Mouse (Mus musculus): Measurements from ENCODE around the gene Sbf2. TPM values are rescaled to one million over a fixed set of nuclear protein-coding genes. Genes with fewer than 3 reads are reported as not detected.
"Not testable (repeated sequence)": the region's sequence is repeated elsewhere in the genome, so short reads cannot be mapped to it uniquely, and the experiment has no call there.

Gene Sbf2
- total RNA-seq, 4 experiments from 2014 or later = 39.5 to 68.9 (median 55.1) TPM

DNA sequence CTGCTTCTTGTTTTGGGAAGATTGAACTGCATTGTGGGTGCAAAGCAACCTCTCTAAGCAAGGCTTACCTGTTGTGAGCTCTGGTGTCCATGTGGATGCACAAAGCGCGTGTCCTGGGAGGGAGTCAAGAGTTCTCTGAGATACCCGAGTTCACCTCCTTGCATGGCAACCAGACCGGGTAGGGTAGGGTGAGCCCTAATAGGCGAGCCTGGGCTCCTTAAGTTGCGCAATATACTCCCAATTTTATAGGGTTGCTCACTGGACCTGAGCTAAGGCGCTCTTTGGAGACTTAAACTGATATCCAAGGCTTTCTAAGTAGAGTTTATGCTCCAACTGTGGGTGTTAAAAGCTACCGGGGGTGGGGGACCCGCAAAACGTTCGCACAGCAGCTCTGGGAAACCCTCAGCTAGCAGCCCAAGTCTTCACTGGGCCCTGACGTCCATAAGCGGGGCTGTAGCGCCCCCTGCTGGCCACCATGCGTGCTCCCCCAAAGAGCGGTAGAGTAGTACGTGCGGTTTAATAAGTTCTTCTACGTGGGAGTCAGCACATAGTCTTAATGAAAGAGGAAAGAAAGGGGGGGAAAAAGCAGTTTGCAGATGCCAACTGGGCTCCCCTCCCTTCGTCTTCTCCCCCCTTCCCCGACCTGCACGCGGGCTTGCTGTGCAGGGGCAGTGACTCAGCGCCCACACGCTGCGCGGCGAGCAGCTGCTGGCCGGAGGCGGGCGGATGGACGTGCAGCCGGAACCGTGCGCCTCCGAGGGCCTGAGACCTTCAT, 15.4 kb upstream of the Sbf2 start:
- peak; percentile 72 for DNase-seq

- no peak for DNase-seq
Observed at GRCm38 (mm10) chr7:110628611-110629354, 14.1 kb upstream of the Sbf2 start.

- DNase-seq = no peak
Observed at GRCm38 (mm10) chr7:110628273-110628600, 13.5 kb upstream of the Sbf2 start.

- peak; percentile 81 for DNase-seq
Observed at GRCm38 (mm10) chr7:110627486-110628272, 13.0 kb upstream of the Sbf2 start, which contains the start of gene Adm. TSS of gene Adm (plus strand) at chr7:110627661.

- no peak for DNase-seq
Observed at GRCm38 (mm10) chr7:110627099-110627482, 12.4 kb upstream of the Sbf2 start.

- DNase-seq = no peak
Observed at GRCm38 (mm10) chr7:110626186-110627098, 11.7 kb upstream of the Sbf2 start.

- DNase-seq = no peak
Observed at GRCm38 (mm10) chr7:110625489-110625888, 10.8 kb upstream of the Sbf2 start.

DNA sequence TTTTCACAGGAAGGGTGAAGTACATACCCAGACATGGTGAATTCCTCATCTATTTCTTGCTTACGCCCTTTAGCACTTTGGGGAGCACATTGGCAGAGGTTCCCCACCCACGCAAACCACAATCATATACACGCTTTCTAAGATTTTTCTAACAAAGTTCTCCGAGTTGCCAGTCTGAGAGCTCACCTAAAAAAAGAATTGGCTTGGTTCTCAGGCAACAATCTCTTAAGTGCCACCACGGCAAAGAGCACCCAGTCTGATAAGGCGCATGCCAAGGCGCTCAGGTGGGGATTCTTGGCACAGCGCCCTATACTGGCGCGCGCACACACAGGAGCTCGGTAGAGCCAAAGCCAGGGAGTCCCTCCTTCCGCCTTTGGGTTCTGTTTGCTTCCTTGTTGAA, 10.2 kb upstream of the Sbf2 start:
- no peak for DNase-seq

- DNase-seq = no peak
Observed at GRCm38 (mm10) chr7:110624067-110624466, 9.3 kb upstream of the Sbf2 start.

DNA sequence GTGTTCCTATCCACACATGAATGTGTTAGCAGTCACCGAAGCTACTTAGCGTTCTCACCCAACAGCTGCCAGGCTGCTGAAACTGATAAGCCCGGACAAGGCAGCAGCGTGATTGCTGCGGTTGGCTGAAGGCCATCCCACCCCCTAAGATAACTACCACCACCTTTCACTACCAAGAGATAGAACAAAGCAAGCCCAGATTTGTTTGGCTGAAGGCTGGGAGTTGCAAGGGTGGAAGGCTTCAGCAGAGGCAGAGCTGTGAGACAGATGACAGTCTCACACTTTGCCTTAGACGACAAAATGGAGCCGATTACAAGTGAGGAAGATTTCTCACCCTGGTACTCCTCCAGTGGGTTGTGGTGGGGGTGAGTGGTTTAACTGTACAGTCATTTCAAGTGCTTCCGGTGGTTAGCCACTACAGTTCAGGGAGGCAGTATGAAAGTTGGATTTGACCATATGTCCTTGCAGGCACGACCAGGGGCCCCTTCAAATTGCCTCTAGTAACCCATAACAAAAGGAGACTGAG, 4.4 kb upstream of the Sbf2 start:
- DNase-seq = no peak

GRCm38 (mm10) chr7:110615792-110616191, 1.1 kb upstream of the Sbf2 start:
- no peak for DNase-seq

- DNase-seq = peak; percentile 53
Observed at GRCm38 (mm10) chr7:110615151-110615631, 469 bp upstream of the Sbf2 start.

GRCm38 (mm10) chr7:110613381-110614132, 1.2 kb downstream of the Sbf2 start:
- no peak for DNase-seq

- no peak for DNase-seq
Observed at GRCm38 (mm10) chr7:110606906-110607305, 7.8 kb downstream of the Sbf2 start.

GRCm38 (mm10) chr7:110605476-110605875, 9.2 kb downstream of the Sbf2 start:
- no peak for DNase-seq

- no peak for DNase-seq
Observed at GRCm38 (mm10) chr7:110597141-110597540, 17.6 kb downstream of the Sbf2 start.

- DNase-seq = not testable (repeated sequence)
Observed at GRCm38 (mm10) chr7:110593991-110594390, 20.7 kb downstream of the Sbf2 start.

- DNase-seq = no peak
Observed at GRCm38 (mm10) chr7:110587721-110588120, 27.0 kb downstream of the Sbf2 start.

GRCm38 (mm10) chr7:110585250-110585649, 29.5 kb downstream of the Sbf2 start:
- no peak for DNase-seq

DNA sequence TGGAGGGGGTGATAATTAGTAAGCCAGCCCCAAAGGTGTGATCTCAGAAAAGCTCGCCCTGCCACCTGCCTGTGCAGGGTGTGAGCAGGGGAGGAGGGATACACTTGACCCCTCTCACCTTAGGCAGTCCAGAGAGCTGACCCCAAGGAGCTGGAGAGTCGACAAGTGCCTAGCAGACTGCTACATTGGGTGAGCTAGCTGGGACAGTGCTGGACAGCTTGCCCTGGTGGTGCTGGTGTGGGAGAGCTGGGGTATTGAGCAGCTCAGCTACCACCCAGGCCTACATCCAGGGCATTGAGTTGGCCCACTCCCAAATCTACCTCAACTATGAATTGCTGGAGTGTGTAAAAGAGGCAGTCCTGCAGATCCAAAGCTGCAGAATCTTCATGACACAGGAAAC, 30.6 kb downstream of the Sbf2 start:
- no peak for DNase-seq

GRCm38 (mm10) chr7:110583705-110584104, 31.0 kb downstream of the Sbf2 start:
- no peak for DNase-seq
